Mouse (Mus musculus): ENCODE data around the gene Nfib.
A peak's percentile ranks its signal among the peaks of the same experiment; 100 is the strongest.

GRCm38 (mm10) chr4:82479394-82479793, 226.2 kb downstream of the Nfib start:
- TF ChIP-seq CTCF (IDR thresholded peaks at IDR 0.05; ENCODE audit: low read depth, low read length) (0 out of 2 replicates have a peak, but pooled peaks have one; percentile 23), POLR2A (IDR thresholded peaks at IDR 0.05; ENCODE audit: extremely low read depth, insufficient read depth, low read length) (no peak)

Measured in liver, adult 2 months (tissue).